Mouse (Mus musculus): Measurements from ENCODE around the gene Prdm8. TPM values are rescaled to one million over a fixed set of nuclear protein-coding genes. Genes with fewer than 3 reads are reported as not detected.

Prdm8 gene
- 0.01 and 0.03 TPM in 2 replicates for polyA plus RNA-seq (2012; rRNA removed)

GRCm38 (mm10) chr5:98167180-98167824 lies at the start of gene Prdm8:
Gene Prdm8 (plus strand): TSS chr5:98167198.

Other genes starting within 250 kb of the Prdm8 start
- 2.4 and 2.7 TPM in 2 replicates for gene Antxr2, start 136.2 kb upstream of the Prdm8 start, polyA plus RNA-seq (2012; rRNA removed)
- not detected in 2 replicates for gene Fgf5, start 87.0 kb downstream of the Prdm8 start, polyA plus RNA-seq (2012; rRNA removed)
- 0.05 TPM in 1 of 2 replicates, not detected in the other for gene Cfap299, start 162.1 kb downstream of the Prdm8 start, polyA plus RNA-seq (2012; rRNA removed)

Data from liver, embryonic 18 days (tissue).